Mouse (Mus musculus) thymus, postnatal 25 days (tissue): ENCODE measurements at regions not wholly inside any gene's neighbourhood (a gene's known extent, or its start where the extent isn't known, plus 50 kb on each side); places are given as distances from the start of the nearest gene placed in this dataset.
A peak's percentile ranks its signal among the peaks of the same experiment; 100 is the strongest.

ENCODE experiments used
- DNase-seq: peaks from one replicate; pipeline ENCODE4 v3.0.0; 2022

DNA sequence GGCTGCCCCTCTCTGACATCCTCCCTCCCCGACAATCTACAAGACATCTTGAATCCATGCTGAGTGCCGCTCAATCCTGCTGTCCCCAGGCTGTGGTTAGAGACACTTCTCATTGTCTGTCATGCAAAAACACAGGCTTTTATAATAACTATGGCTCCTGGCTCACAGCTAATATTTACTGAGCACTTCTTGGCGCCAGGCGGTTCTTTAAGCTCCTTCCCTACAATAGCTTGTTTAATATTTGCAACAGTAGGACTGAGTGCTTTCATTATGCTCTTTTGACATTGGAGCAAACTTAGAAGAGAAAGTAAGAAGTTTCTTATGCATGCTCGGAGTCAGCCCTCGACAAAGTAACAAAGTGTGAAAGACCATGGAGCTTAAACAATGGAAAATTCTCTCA is 151.6 kb upstream of the Irx6 start:
- DNase-seq: no peak

DNA sequence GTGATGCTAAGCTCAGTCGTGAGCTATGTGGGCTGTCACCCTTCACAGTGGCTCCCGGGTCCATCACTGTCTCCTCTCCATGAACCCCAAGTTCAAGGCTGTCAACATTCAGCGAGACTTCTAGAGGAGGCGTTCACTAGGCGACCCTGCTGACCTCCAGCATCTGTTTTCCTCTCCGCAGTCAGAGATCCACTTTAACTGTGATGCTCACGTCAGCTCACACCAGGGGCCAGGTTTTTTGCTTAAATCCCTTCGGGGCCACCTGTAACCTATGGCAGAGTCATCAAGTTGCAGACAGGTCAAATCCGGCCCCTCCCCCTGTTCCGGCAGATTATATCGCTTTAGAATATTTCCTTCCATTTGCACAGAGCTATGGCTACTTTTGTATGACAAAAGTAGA is 144.3 kb upstream of the Irx6 start:
- DNase-seq: no peak

GRCm38 (mm10) chr8:92540636-92541035 is 133.5 kb upstream of the Irx6 start:
- peak; percentile 32 for DNase-seq

DNA sequence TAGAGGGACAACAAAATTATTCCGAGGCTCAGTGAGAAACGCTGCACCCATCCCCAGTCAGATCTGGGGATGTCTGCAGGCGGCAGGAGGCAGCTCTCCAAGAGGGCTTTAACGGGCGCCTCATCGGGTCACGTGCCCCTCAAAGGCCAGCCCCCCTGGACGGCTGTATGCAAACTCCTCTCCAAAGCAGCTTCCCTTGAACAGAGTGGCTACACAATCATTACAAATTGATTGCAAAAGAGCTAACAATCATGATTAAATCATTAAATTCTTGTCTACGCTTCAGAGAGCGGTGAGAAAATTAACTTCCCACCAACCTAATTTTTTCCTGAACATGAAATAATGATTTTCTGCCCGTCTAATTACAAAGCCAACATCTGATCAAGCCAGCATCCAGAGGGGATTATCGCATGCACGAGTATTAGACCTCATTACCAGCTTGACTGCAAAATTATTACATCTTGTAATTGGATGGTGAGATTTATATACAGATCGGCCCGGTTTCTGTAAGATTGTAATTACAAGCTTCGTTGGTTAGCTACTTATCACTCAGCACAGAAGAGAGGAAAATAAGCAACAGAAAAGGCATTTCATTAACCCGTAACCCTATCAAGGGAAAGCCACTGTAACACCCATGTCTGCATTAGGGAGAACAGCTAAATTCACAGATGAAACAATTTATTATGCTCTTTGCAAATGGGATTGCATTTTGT is 128.6 kb upstream of the Irx6 start:
- DNase-seq: no peak

DNA sequence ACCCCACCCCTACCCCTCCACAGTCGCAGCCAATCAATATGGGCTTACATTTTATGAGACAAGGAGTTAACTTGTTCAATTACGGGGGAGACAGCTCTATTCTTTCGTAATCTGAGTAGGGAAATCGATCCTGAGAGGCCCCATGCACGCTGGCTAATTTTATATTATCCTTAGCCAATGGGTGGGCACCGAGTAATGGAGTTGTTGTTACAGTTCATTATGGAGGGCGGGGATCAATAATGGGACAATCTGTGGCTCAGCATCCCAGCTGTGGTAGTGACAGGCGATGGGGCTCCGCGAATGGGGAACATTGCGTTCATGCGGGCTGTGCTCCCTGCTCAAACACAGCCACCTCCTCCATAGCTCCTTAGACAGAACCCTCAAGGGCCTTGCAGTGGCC is 118.9 kb upstream of the Irx6 start:
- no peak for DNase-seq

DNA sequence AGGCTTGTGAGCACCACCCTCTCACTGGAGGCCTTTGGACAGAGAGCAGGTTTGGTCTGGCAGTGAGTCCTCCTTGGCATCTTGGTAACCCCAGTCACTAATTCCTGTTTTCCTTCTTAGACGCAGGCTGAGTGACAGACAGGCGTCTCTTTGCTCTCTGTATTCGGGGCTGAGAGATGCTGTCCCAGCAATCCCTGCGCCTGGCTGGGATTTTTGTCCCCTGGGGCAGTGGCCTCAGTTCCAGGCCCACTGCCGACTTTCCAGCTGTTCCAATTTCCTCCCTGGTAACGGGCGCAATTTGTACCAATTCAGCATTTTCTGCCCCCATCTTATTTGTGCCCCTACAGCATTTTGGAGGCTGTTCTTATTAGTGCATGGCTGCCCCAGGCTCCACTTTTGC is 118.5 kb upstream of the Irx6 start:
- no peak for DNase-seq

DNA sequence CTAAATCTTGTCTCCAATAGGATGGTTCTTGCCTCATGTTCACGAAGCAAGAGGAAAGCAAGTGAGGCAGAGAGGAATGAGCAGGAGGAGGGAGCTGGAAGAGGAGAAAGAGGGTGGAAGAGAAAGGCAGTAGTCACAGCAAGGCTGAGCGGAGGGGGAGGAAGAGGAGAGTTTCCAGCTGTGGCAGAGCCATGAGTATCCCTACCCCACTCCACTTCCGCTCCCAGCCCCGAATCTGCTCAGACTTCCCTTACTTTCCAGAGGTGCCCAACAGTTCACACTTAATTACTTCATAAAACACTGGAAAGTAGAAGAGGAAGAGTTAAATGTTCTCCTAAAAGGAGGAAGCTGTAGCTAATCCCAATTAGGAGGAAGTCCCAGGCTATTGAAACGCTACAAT is 111.6 kb upstream of the Irx6 start:
- DNase-seq: no peak

DNA sequence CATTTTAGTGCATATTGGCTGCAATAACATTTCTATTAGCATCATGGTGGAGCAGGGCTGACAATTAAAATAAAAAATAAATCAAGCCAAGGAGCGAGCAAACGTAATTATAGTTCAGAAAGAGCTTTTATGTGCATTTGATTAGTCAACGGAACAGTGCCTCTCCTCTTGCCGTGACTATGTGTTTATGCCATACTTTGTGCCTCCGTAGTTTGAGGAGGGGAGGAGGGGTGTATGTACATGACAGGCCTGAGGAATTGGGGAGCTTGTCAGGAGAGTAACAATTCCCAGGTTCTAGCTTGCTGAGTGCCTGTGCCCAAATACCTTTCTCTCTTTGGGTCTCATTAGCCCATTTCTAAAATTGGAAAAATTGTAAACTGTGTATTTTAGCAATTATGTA is 111.1 kb upstream of the Irx6 start:
- no peak for DNase-seq

DNA sequence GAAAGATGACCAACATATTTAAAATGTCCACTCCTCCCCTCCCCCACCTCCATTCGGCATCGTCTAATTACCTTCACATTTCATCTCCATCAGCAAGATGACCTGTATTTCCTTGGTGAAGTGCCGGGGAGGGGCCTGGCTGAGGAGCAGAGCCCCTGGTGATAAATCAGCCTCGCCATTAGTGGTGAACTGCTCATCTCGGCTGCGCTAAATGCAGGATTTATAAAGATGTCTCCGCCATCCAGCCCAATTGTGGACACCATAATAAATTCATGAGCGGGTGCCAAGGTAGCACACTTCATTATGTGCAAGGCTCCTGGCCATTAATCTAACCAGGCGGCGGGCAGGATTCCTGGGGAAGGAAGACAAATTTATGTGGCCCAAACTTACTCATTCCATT is 104.4 kb upstream of the Irx6 start:
- no peak for DNase-seq

- DNase-seq: no peak
Observed at GRCm38 (mm10) chr8:92579446-92579845, 94.6 kb upstream of the Irx6 start.

DNA sequence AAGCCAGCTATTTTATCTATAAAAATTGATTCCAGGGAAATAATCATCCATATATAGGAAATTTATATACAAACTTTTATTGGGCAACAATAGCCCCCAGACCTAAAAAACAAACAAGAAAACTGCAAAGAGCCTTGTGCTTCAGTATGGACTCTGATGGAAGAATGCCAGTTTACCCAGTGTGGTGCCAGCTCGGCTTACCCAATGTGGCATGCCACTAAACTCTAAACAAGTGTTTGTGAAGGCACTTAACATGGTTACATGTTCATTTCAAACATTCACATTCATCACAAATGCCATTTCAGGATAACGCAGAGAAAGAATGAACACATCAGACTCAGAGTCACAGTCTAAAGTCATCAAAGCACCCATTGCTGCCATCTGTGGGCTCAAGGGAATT is 93.0 kb upstream of the Irx6 start:
- no peak for DNase-seq

DNA sequence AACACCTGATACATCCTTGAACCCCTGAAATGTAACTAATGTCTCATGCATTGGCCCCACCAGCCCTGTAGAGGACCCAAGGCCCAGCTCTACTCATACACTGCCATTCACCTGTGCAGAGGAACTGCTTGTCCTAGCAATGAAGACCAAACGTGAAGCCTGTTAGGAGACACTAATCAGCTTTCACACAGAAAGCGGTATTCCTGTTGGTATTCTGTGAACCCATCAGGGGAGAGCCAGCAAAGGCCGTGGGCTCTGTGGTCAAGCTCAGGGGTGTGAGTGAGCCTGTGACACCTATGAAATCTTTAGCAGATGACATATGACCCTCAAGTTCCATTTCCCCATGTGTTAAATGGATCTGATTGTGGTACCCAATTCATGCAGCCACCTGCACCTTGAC is 73.3 kb upstream of the Irx6 start:
- no peak for DNase-seq

DNA sequence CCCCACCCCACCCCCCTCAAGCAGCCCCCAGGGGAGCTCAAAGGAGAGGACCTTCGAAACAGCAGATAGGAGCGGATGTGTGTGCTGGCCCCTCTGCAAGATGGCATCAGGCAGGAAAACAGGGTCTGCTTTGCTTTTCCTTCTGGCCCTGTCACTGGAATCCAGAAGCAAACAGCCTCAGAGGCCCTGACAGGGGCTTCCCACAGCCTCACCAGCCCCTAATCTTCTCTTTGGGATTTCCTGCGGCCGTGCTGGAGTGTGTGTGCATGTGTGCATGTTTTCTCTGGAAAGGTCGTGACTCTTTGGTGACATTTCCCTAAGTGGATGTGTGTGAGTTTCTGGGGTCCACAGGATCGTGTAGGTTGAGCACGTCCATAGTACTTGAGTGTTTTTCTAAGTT is 71.1 kb upstream of the Irx6 start:
- DNase-seq: no peak

GRCm38 (mm10) chr8:92605631-92606030 is 68.5 kb upstream of the Irx6 start:
- no peak for DNase-seq

DNA sequence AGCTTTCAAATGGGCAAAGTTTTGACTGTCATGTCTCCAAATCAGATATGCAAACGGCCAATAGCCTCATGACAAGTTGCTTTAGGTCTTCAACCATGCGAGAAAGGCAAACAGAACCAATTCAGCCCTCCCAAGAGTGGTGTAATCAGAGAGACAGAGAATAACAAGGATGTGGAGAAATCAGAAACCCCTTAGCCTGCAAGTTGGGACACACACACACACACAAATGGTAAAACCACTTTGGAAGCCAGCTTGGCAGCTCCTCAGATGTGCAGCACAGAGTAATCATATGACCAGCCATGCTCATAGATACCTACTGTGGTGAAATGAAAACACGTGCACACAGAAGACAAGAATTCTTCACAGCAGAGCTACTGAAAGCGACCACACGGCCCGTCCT is 66.5 kb upstream of the Irx6 start:
- DNase-seq: no peak

DNA sequence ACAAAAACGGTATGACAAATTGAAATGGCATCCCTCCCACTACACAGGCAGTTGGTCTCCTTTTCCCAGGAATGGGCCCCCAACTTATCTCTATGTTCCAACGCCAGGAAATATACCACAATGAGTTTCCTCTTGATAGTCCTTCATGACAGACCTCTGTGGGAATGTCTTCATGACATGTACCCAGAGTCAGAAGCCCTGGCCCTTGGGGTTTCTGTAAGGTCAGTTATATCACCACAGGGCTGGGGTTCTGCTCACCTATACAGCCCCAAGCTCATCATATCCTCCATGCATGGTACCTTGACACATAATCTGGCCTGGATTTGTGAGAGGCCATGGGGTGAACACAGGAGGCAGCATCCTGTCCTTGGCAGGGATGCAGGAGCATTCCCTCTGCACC is 64.2 kb upstream of the Irx6 start:
- no peak for DNase-seq

- no peak for DNase-seq
Observed at GRCm38 (mm10) chr8:92610487-92611059, 63.5 kb upstream of the Irx6 start.

- DNase-seq: peak; percentile 21
Observed at GRCm38 (mm10) chr8:92613486-92613885, 60.6 kb upstream of the Irx6 start.

DNA sequence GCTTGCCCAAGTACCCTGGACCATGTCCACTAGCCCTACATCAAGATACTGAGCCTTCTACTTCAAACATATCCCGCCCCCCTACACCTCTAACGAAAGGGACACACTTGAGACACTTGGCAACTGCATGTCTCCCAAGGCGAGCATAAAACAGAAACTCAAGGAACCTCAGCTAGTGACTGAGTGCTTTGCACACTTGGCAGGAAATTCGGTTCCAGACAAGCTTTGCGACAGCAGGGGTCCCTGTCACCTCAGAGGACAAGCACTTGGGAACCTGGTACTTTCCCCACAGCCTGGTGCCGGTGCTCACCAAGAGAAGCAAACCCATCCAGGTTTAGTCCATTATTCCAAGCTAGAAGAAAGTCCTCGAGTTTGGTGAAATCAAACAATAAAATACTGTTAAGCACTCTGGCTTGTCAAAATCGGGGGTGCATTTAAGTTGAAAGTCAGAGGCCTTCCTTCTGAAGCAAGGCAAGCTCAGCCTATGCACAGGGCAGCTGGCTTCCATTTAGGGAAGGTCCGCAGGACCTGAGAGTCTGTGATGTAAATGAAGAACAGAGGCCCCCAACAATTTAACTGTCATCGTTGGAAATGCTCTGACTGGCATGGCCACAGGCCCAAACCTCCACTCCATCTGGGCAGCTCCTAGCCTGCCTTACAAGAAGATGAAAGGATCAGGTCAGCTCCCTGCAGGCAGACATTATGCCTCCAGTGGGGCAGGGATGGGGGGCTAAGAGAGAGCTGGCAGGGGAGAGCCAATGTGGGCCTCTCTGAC is 57.6 kb upstream of the Irx6 start:
- DNase-seq: no peak

GRCm38 (mm10) chr8:92618281-92618680 is 55.8 kb upstream of the Irx6 start:
- no peak for DNase-seq
